Mouse (Mus musculus): ENCODE results near the gene Nrxn3.

- TF ChIP-seq GATA1 (IDR thresholded peaks at IDR 0.05; ENCODE audit: borderline replicate concordance, low read length), result no peak
- TF ChIP-seq FLI1 (IDR thresholded peaks at IDR 0.05; ENCODE audit: low read length), result no peak
Measured at GRCm38 (mm10) chr12:89625746-89626145, 903.1 kb downstream of the Nrxn3 start.
